Mouse (Mus musculus) forebrain, embryonic 16.5 days (tissue): ENCODE measurements at regions not wholly inside any gene's neighbourhood (a gene's known extent, or its start where the extent isn't known, plus 50 kb on each side); places are given as distances from the start of the nearest gene placed in this dataset.

ENCODE experiments used
- ATAC-seq: fragments of 200-750 bp; cut with Nextera tagmentation; 2 replicates; pipeline ENCODE4 v1.8.0; 2017; ENCODE audit warnings: mild to moderate bottlenecking, moderate library complexity
- H3K27ac ChIP-seq: fragments of 300-500 bp; sonication (generic); 2 replicates; pipeline ENCODE4 v1.5.1; 2014; ENCODE audit warnings: low read length, control low read depth
- H3K27me3 ChIP-seq: fragments of 300-500 bp; sonication (generic); replicated peaks from 2 replicates; pipeline ENCODE4 v1.6.1; 2014; ENCODE audit warnings: low read length; ENCODE audit not compliant: control insufficient read depth, insufficient read depth
- H3K36me3 ChIP-seq: fragments of 300-500 bp; sonication (generic); 2 replicates; pipeline ENCODE4 v1.6.1; 2014; ENCODE audit not compliant: control insufficient read depth, insufficient read depth
- H3K4me1 ChIP-seq: fragments of 300-500 bp; sonication (generic); replicated peaks from 2 replicates; pipeline ENCODE4 v1.6.1; 2014; ENCODE audit warnings: low read length; ENCODE audit not compliant: control insufficient read depth, insufficient read depth
- H3K4me2 ChIP-seq: fragments of 300-500 bp; sonication (generic); 2 replicates; pipeline ENCODE4 v1.6.1; 2014; ENCODE audit warnings: mild to moderate bottlenecking, low read length, control low read depth
- H3K4me3 ChIP-seq: fragments of 300-500 bp; sonication (generic); replicated peaks from 2 replicates; pipeline ENCODE4 v1.5.1; 2014; ENCODE audit warnings: mild to moderate bottlenecking, low read length, control low read depth
- H3K9ac ChIP-seq: fragments of 300-500 bp; sonication (generic); replicated peaks from 2 replicates; pipeline ENCODE4 v1.6.1; 2014; ENCODE audit warnings: low read depth, low read length, control low read depth
- H3K9me3 ChIP-seq: fragments of 300-500 bp; sonication (generic); 2 replicates; pipeline ENCODE4 v1.6.1; 2016; ENCODE audit warnings: low read length; ENCODE audit not compliant: control insufficient read depth
- WGBS: fragments of 180-500 bp; shearing (Covaris S2); extraction: QIAGEN DNeasy Blood & Tissue Kit; methylation state at CpG from one replicate; pipeline ENCODE4 v1.1.7; 2014; 5-methylcytosine and 5-hydroxymethylcytosine counted together

GRCm38 (mm10) chr5:57582392-57582791 is 135.4 kb upstream of the Pcdh7 start:
- Histone ChIP-seq H3K36me3 (no peaks in the 10 kb centered on the region), H3K9ac (no peak overlapping the region), H3K9me3 (no peaks in the 10 kb centered on the region), H3K27ac (no peak overlapping the region), H3K27me3 (no peaks in the 10 kb centered on the region), H3K4me3 (no peak overlapping the region), H3K4me1 (no peaks in the 10 kb centered on the region), H3K4me2 (no peak overlapping the region)
- ATAC-seq, result no peak
- WGBS, result 89% methylated on average over 2 of the region's 2 CpGs

DNA sequence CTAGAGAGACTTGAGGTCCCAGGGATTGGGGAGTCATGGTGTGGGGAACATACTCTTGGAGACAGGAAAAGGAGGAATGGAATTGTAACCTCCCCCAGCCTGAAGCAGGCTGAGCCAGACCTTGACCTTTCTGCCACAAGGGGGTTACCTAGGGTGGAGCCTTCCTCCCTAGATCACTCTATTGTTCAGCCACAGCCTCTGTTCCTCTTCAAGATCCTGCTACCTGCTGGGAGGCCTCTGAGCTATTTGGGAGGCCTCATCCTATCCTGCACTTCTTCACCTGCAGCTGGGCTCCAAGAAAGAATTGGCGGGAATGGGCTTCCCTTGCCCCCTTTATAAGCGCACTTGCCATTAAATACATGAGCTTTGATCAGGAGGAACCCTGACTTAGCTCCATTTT is 130.8 kb upstream of the Pcdh7 start:
- H3K9ac ChIP-seq, result no peak overlapping the region
- no peak overlapping the region for H3K4me3 ChIP-seq
- H3K4me1 ChIP-seq, result no peaks in the 10 kb centered on the region
- H3K27ac ChIP-seq, result no peak overlapping the region
- no peaks in the 10 kb centered on the region for H3K27me3 ChIP-seq
- no peak for ATAC-seq
- no peak overlapping the region for H3K4me2 ChIP-seq
- H3K36me3 ChIP-seq, result no peaks in the 10 kb centered on the region
- no peaks in the 10 kb centered on the region for H3K9me3 ChIP-seq
- 61% methylated on average over 2 of the region's 2 CpGs for WGBS

DNA sequence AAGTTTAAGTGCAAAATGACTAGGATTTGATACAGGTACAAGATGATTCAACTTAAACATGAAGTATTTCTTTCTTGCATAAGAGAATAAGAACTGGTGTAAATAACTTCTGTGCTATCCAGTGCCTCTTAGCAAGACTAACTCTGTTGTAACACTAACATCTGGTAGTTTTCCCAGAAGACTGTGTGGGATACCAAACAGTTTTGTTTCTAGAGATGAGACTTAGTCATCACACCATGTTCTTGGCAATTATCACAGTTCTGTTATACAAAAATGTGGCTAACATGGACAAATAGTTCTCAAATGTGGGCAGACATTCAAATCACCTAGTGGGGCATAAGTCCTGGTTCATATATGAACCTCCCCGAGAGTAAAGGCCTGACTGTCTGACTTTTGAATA is 121.8 kb upstream of the Pcdh7 start:
- Histone ChIP-seq H3K4me1 (no peaks in the 10 kb centered on the region), H3K27me3 (no peaks in the 10 kb centered on the region), H3K9ac (no peak overlapping the region), H3K27ac (no peak overlapping the region), H3K36me3 (no peaks in the 10 kb centered on the region), H3K4me2 (no peak overlapping the region), H3K4me3 (no peak overlapping the region), H3K9me3 (no peaks in the 10 kb centered on the region)
- WGBS, result 82% methylated on average over 1 of the region's 1 CpGs
- no peak for ATAC-seq

DNA sequence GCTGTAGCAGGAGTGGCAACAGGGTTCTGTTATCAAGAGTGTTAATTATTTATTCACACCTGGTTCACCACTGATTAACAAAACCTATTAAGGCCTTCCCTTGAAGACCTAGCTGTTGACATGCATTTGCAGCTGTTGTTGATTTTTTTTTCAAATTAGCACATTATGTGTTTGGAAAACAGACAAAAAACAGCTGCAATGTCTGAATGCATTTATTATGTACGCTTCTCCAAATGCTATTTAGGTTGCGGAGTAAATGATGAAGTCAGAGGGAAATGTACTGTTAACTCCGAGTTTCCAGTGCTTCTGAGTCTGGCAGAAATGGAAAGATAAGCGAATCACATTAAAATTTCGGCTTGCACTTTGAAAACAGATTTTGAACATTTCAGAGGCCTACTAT is 120.7 kb upstream of the Pcdh7 start:
- 49% methylated on average over 5 of the region's 5 CpGs for whole genome bisulfite sequencing
- Histone ChIP-seq H3K27me3 (no peaks in the 10 kb centered on the region), H3K27ac (no peak overlapping the region), H3K36me3 (no peaks in the 10 kb centered on the region), H3K4me2 (no peak overlapping the region), H3K4me1 (no peaks in the 10 kb centered on the region), H3K9me3 (no peaks in the 10 kb centered on the region), H3K4me3 (no peak overlapping the region), H3K9ac (no peak overlapping the region)
- ATAC-seq, result peak; percentile 54; the same call in 1 of the 2 replicates

DNA sequence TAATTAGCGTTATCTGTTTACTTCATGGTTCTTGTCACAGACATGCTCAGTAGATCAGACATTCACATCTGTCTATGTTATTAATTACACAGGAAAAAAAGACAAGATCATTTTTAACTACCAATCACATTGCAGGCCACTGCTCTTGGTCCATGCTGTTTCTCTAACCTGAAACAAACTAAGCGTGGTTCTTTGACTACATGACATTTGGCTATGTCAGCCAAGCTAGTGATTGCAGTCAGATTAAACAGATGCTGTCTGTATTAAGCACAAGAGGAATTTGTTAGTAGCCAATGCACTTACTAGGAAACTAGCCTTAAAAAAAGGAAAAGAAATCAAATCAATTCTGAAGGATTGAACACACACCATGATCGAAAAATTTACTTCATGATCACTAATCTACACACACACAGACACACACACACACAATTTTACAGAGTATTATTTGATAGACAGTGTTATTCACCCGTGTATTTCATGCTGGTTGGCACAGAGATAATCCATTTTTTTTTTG is 119.5 kb upstream of the Pcdh7 start:
- no peaks in the 10 kb centered on the region for H3K9me3 ChIP-seq
- H3K36me3 ChIP-seq, result no peaks in the 10 kb centered on the region
- no peak overlapping the region for H3K9ac ChIP-seq
- ATAC-seq, result no peak
- WGBS, result 64% methylated on average over 4 of the region's 4 CpGs
- H3K4me3 ChIP-seq, result no peak overlapping the region
- H3K27me3 ChIP-seq, result no peaks in the 10 kb centered on the region
- H3K4me1 ChIP-seq, result no peaks in the 10 kb centered on the region
- no peak overlapping the region for H3K27ac ChIP-seq
- no peak overlapping the region for H3K4me2 ChIP-seq
